Mouse (Mus musculus) liver, embryonic 14.5 days (tissue): ENCODE results near the gene Slit2.

Experiments
- CTCF ChIP-seq: IDR thresholded peaks from 2 replicates; pipeline ENCODE4 v1.5.1; 2016; ENCODE audit warnings: antibody characterized with exemption, low read depth, control low read depth
- EP300 ChIP-seq: IDR thresholded peaks from 2 replicates; pipeline ENCODE4 v1.6.1; 2016; ENCODE audit warnings: antibody characterized with exemption, low read depth

DNA sequence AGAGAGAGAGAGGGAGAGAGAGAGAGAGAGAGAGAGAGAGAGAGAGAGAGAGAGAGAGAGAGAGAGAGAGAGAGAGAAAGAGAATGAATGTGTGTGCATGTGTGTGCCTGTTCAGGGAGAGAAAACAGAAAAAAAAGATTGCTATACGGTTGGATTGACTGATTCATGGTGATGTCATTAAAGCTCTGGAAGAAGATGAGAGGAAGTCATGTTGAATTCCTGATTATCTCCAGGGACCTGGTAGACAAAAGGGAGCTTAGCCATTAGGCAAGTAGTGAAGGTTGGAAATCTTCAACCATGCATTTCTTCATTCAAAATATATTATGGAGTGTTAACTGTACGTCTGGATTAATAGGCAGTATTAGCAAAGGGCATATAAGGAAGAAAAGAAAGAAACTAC is 77.8 kb downstream of the Slit2 start:
- no peak for TF ChIP-seq CTCF
- no peak for TF ChIP-seq EP300
